Mouse (Mus musculus) MEL (cell line): ENCODE results near the gene Dynlt1c.
"Not testable (repeated sequence)": the region's sequence is repeated elsewhere in the genome, so short reads cannot be mapped to it uniquely, and the experiment has no call there.

Experiments
- BHLHE40 ChIP-seq: IDR thresholded peaks from 2 replicates; pipeline ENCODE4 v1.6.1; 2012; ENCODE audit warnings: low read depth, mild to moderate bottlenecking, inconsistent platforms, low read length, improper control_type of control experiment, borderline replicate concordance
- CHD2 ChIP-seq: IDR thresholded peaks from 2 replicates; pipeline ENCODE4 v1.6.1; 2011; ENCODE audit warnings: low read length, improper control_type of control experiment
- CTCF ChIP-seq, 3 experiments: IDR thresholded peaks in 2 of 3; conservative IDR thresholded peaks in 1 of 3; 2 replicates each; pipeline ENCODE4 v1.5.1; 2011 to 2012; ENCODE audit warnings: low read length in 3 of 3, low read depth in 2 of 3, mild to moderate bottlenecking in 2 of 3, improper control_type of control experiment in 1 of 3, inconsistent platforms in 1 of 3, mixed read lengths in 1 of 3, moderate library complexity in 1 of 3; ENCODE audit not compliant: control insufficient read depth in 1 of 3, insufficient read depth in 1 of 3, poor library complexity in 1 of 3, severe bottlenecking in 1 of 3
- GATA1 ChIP-seq: IDR thresholded peaks from 2 replicates; pipeline ENCODE4 v1.6.1; 2011; ENCODE audit warnings: low read depth, low read length, improper control_type of control experiment
- MXI1 ChIP-seq: IDR thresholded peaks from 2 replicates; pipeline ENCODE4 v1.6.1; 2011; ENCODE audit warnings: mild to moderate bottlenecking, low read depth, low read length, improper control_type of control experiment
- POLR2A ChIP-seq, 2 experiments: IDR thresholded peaks; 2 replicates each; pipeline ENCODE4 v1.6.1; 2011 to 2012; ENCODE audit warnings: low read length in 2 of 2, mild to moderate bottlenecking in 2 of 2, control low read depth in 1 of 2, improper control_type of control experiment in 1 of 2, low read depth in 1 of 2, moderate library complexity in 1 of 2; ENCODE audit not compliant: control insufficient read depth in 1 of 2, insufficient read depth in 1 of 2, poor library complexity in 1 of 2
- POLR2AphosphoS5 ChIP-seq: IDR thresholded peaks from 2 replicates; pipeline ENCODE4 v1.6.1; 2012; ENCODE audit warnings: low read depth, borderline replicate concordance, mild to moderate bottlenecking, inconsistent platforms, low read length, moderate library complexity, mixed read lengths
- TCF12 ChIP-seq: IDR thresholded peaks from 2 replicates; pipeline ENCODE4 v1.6.1; 2014; ENCODE audit warnings: low read depth, mild to moderate bottlenecking, inconsistent platforms, low read length, improper control_type of control experiment, moderate library complexity
- USF1 ChIP-seq: IDR thresholded peaks from 2 replicates; pipeline ENCODE4 v1.6.1; 2014; ENCODE audit warnings: low read depth, mild to moderate bottlenecking, inconsistent platforms, low read length, improper control_type of control experiment, moderate library complexity

DNA sequence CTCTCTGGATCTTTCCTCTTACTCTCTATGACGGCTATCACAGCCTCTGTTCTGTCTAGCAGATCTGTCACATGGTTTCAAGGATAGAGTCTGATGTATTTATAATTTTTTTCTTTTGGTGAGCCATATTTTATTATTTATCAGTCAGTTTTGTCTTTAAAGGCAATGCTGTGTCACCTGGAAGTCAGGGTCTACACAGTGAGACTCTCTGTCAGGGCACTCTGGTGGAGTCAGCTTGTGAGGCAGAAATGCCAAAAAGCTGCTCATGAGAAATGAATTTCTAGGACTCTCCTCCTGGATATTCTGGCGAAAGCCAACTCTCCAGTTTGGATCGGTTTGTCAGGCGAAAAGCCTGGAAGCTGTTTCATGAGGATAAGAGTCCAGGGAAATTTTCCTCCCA is 34.3 kb downstream of the Dynlt1c start:
- not testable (repeated sequence) for TF ChIP-seq CHD2; CTCF (IDR thresholded peaks at IDR 0.05 in 2 of 3, conservative IDR thresholded peaks at IDR 0.05 in 1 of 3; ENCODE audit: control insufficient read depth in 1 of 3, insufficient read depth in 1 of 3, low read depth in 2 of 3, low read length in 3 of 3, poor library complexity in 1 of 3, severe bottlenecking in 1 of 3); USF1; BHLHE40; POLR2AphosphoS5; POLR2A (IDR thresholded peaks at IDR 0.05; ENCODE audit: control insufficient read depth in 1 of 2, insufficient read depth in 1 of 2, low read depth in 1 of 2, low read length in 2 of 2, poor library complexity in 1 of 2); GATA1; TCF12; MXI1
